Mouse (Mus musculus) limb, embryonic 14.5 days (tissue): ENCODE results near the gene Smg1. TPM values are rescaled to one million over a fixed set of nuclear protein-coding genes. Genes with fewer than 3 reads are reported as not detected.
A peak's percentile ranks its signal among the peaks of the same experiment; 100 is the strongest.

ENCODE experiments used
- ATAC-seq: fragments of 200-750 bp; cut with Nextera tagmentation; 2 replicates; pipeline ENCODE4 v1.8.0; 2017; ENCODE audit warnings: low read depth, moderate number of reproducible peaks, moderate TSS enrichment; ENCODE audit not compliant: low FRiP score
- DNase-seq: peaks from one replicate; pipeline ENCODE4 v3.0.0-alpha.2; 2015; ENCODE audit warnings: low spot score
- H3K27ac ChIP-seq: fragments of 300-500 bp; sonication (generic); replicated peaks from 2 replicates; pipeline ENCODE4 v1.5.1; 2014; ENCODE audit warnings: low read depth, mild to moderate bottlenecking, low read length, moderate library complexity, mixed read lengths
- H3K27me3 ChIP-seq: fragments of 300-500 bp; sonication (generic); 2 replicates; pipeline ENCODE4 v1.6.1; 2014; ENCODE audit warnings: low read length, mixed read lengths; ENCODE audit not compliant: control insufficient read depth, insufficient read depth
- H3K36me3 ChIP-seq: fragments of 300-500 bp; sonication (generic); 2 replicates; pipeline ENCODE4 v1.6.1; 2014; ENCODE audit warnings: mild to moderate bottlenecking, low read length, moderate library complexity, mixed read lengths; ENCODE audit not compliant: control insufficient read depth, insufficient read depth
- H3K4me1 ChIP-seq: fragments of 300-500 bp; sonication (generic); 2 replicates; pipeline ENCODE4 v1.6.1; 2014; ENCODE audit warnings: antibody characterized with exemption, low read length, mixed read lengths; ENCODE audit not compliant: control insufficient read depth, insufficient read depth
- H3K4me2 ChIP-seq: fragments of 300-500 bp; sonication (generic); replicated peaks from 2 replicates; pipeline ENCODE4 v1.6.1; 2014; ENCODE audit warnings: low read depth, mild to moderate bottlenecking, low read length, moderate library complexity; ENCODE audit not compliant: severe bottlenecking
- H3K4me3 ChIP-seq: fragments of 300-500 bp; sonication (generic); replicated peaks from 2 replicates; pipeline ENCODE4 v1.5.1; 2014; ENCODE audit warnings: low read length
- H3K9ac ChIP-seq: fragments of 300-500 bp; sonication (generic); 2 replicates; pipeline ENCODE4 v1.6.1; 2014; ENCODE audit warnings: mild to moderate bottlenecking, low read depth, low read length, moderate library complexity; ENCODE audit not compliant: severe bottlenecking
- H3K9me3 ChIP-seq: fragments of 300-500 bp; sonication (generic); 2 replicates; pipeline ENCODE4 v1.6.1; 2016; ENCODE audit warnings: low read length; ENCODE audit not compliant: control insufficient read depth
- POLR2A ChIP-seq: fragments of 200-500 bp; IDR thresholded peaks from 2 replicates; pipeline ENCODE4 v1.8.0; 2012; ENCODE audit warnings: inconsistent platforms, mild to moderate bottlenecking, moderate library complexity, borderline replicate concordance; ENCODE audit not compliant: insufficient read depth, insufficient read length; ENCODE audit errors: extremely low read depth
- WGBS: fragments of 180-500 bp; shearing (Covaris S2); extraction: QIAGEN DNeasy Blood & Tissue Kit; methylation state at CpG from one replicate; pipeline ENCODE4 v1.1.7; 2014; 5-methylcytosine and 5-hydroxymethylcytosine counted together
- polyA plus RNA-seq, 2 experiments: library from polyadenylated mRNA; depleted of rRNA in 1 of 2; stranded (reverse) in 1 of 2; unstranded in 1 of 2; fragments of >200 nt; fragmentation: Nextera tagmentation in 1 of 2; extraction: Ambion mirVana in 1 of 2; gene quantifications; 2 replicates each; pipeline versions ENCODE4 v1.2.1 to v1.2.3; 2012 to 2014

The Smg1 gene
- polyA plus RNA-seq, 2 experiments: 21.6 to 42.8 TPM

DNA sequence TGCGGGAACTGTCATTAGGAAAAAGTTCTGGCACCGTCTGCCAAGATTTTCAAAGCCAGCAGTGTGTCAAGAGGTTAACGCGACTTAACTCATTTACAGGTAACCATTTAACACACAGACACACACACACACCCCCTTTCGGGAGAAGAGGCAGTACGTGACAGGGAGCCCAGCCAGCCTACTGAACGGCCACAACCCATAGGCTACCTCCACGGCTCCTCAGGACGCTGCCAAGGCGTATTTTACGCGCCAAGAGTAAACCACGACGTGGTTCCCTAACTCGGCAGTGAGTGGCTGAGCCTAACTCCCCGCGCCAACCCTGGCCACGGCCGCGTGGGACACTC is 128.0 kb downstream of the Smg1 start:
- TF ChIP-seq POLR2A: no peak
- Histone ChIP-seq H3K9ac (peak overlapping the region; percentile 99), H3K27me3 (no peaks in the 10 kb centered on the region), H3K4me1 (peaks cover 38% of the 10 kb centered on the region), H3K27ac (peak overlapping the region; percentile 91), H3K9me3 (no peaks in the 10 kb centered on the region), H3K4me2 (peak overlapping the region; percentile 72), H3K4me3 (peak overlapping the region; percentile 88), H3K36me3 (peaks cover 70% of the 10 kb centered on the region)
- under 1% methylated on average over 19 of the region's 20 CpGs for WGBS
- peak; percentile 23 for ATAC-seq
- DNase-seq: no peak

DNA sequence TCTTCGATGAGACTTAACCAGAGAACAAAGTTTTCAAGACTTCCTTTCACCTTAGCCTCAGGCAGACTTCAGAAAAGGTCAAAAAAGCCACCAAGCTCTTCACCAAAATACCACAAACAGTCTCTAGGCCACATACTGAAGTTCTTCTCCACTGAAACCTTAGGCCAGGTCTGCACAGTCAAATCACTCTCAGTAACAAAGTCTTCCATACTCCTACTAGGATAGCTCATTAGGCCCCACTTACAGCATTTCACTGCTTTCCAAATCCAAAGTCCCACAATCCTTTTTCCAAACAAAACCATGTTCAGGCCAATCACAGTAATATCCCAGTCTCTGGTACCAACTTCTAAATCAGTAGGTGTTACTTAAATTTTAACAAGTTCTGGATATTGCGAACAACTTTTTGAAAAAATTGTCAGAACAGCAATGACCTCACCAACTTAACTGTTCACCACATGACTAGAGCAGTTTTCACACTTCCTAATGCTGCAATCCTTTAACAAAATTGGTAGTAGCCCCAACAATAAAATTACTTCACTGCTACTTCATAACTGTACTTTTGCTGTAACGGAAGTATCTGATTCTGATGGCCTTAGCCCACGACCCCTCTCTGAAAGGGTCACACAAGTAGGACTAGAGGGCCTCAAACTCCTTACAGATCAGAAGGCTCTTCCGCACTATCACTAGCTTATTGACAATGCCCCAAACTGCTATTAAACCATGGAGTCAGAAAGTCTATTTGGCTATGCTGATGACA is 129.8 kb downstream of the Smg1 start:
- Histone ChIP-seq H3K9me3 (no peaks in the 10 kb centered on the region), H3K4me3 (peak overlapping the region; percentile 88), H3K4me2 (peak overlapping the region; percentile 72), H3K4me1 (peaks cover 38% of the 10 kb centered on the region), H3K36me3 (peaks cover 71% of the 10 kb centered on the region), H3K27me3 (no peaks in the 10 kb centered on the region), H3K27ac (no peak overlapping the region), H3K9ac (peak overlapping the region; percentile 99)
- ATAC-seq: no peak
- no peak for DNase-seq
- 62% methylated on average over 5 of the region's 5 CpGs for WGBS
- no peak for TF ChIP-seq POLR2A

DNA sequence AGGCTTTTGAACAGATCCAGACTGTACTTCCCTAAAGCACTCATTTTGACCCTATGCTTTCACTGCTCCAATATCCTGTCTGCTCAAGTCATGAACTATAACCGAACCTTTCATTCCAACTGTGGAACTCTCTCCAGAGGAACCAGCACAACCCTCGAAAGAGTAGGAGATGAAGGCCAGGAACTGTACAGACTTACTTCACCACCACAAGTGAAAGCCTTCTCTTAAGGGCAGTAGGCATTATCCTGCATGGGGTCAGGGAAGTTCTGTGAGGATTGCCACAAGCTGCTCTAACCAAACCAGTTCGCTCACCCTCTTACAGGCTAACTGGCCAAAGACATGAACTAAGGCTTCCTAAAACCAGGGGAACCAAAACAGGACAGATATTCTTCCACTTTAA is 132.3 kb downstream of the Smg1 start:
- no peaks in the 10 kb centered on the region for H3K9me3 ChIP-seq
- no peak overlapping the region for H3K4me3 ChIP-seq
- H3K27me3 ChIP-seq: no peaks in the 10 kb centered on the region
- peaks cover 87% of the 10 kb centered on the region for H3K36me3 ChIP-seq
- WGBS: 77% methylated on average over 3 of the region's 3 CpGs
- ATAC-seq (no peak), DNase-seq (no peak)
- peaks cover 38% of the 10 kb centered on the region for H3K4me1 ChIP-seq
- 0 out of 2 replicates have a peak overlapping the region, but pooled peaks have one; percentile 22 for H3K9ac ChIP-seq
- H3K4me2 ChIP-seq: peak overlapping the region; percentile 19; the same call in 1 of the 2 replicates
- TF ChIP-seq POLR2A: no peak
- H3K27ac ChIP-seq: no peak overlapping the region

DNA sequence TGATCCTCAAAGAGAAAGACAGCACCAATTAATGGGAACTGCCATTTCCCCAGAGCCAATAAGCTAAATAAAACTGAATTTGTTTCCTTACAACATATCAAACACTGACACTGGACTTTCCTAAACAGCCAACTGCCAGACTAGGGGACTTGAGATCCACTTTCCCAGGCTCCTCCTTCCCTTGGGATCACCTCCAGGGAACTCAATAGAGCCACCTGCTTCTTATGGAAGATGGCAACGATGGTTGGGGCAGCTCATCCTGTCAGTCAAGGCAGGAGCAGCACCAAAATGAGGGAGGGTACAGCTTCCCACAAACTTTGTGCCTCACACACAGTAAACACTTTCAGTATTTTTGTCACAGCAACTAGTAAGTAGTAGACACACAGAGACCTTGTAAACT is 135.8 kb downstream of the Smg1 start:
- Histone ChIP-seq H3K9me3 (no peaks in the 10 kb centered on the region), H3K4me1 (peaks cover 17% of the 10 kb centered on the region), H3K4me2 (no peak overlapping the region), H3K4me3 (no peak overlapping the region), H3K36me3 (peaks cover 80% of the 10 kb centered on the region), H3K27me3 (no peaks in the 10 kb centered on the region), H3K9ac (no peak overlapping the region), H3K27ac (no peak overlapping the region)
- DNase-seq: no peak
- TF ChIP-seq POLR2A: no peak
- WGBS: 69% methylated on average over 1 of the region's 1 CpGs
- ATAC-seq: no peak

DNA sequence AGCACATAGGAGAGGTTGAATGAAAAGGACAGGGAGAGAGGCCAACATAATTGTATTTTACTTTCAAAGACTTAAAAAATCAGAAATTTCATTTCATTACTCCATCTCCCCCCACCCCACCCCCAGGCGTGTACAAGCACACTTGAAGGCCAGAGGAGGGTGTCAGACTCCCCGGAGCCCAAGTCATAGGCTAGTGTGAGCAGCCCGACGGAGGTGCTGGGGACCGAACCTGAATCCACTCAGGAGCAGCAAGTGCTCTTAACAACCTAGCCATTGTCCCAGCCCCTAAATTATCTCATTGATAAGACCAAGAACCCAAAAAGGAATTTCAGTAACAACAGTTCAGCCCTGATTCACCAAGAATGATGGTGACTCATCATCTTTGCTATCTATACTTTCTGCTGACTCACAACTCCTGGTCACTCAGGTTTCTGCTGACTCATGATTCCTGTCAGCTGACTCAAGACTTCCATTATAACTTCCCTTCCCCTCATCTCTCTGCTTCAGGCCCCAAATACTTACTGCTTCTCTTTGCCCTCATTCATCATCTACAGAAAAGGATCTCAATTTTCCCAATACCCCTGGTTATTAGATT is 138.9 kb downstream of the Smg1 start:
- Histone ChIP-seq H3K4me1 (peaks cover 6% of the 10 kb centered on the region; the same call in 1 of the 2 replicates), H3K9ac (no peak overlapping the region), H3K27me3 (no peaks in the 10 kb centered on the region), H3K4me3 (no peak overlapping the region), H3K4me2 (no peak overlapping the region), H3K36me3 (peaks cover 49% of the 10 kb centered on the region), H3K9me3 (no peaks in the 10 kb centered on the region), H3K27ac (no peak overlapping the region)
- DNase-seq (no peak), ATAC-seq (no peak)
- TF ChIP-seq POLR2A: no peak
- 76% methylated on average over 5 of the region's 5 CpGs for WGBS
